Mouse (Mus musculus): ENCODE measurements around the gene Ifnk. TPM values are rescaled to one million over a fixed set of nuclear protein-coding genes. Genes with fewer than 3 reads are reported as not detected.

Ifnk gene
- polyA plus RNA-seq, 1 experiment from 2014 or later = not detected

DNA sequence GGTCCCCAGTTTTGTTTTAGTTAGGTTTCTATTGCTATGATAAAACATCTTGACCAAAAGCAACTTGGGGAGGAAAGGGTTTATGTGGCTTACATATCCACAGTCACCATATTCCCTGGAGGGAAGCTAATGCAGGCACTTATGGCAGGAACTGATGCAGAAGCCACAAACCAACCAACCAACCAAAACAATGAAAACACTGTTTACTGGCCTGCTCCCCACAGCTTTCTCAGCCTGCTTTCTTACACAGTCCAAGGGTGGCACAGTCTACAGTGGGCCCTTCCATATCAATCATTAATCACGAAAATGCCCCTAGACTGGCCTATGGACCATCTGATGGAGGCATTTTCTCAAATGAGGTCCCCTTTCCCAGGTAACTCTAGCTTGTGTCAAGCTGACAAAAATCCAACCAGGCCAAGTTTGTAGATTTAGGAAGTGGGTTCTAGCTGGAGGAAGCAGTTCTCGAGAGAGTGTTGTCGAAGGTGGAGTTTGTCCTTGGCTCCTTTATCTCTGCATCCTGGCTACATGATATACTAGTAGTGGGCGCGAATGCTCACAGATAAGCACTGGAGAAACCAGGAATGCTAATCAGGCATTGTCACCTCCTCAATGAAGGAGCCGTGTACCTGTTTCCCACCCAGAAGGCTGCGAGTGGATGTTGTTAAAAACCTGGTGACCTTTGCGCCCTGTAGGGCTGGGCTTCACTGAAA, 35.9 kb downstream of the Ifnk start:
- H3K4me1 ChIP-seq = no peaks in the 10 kb centered on the region
- ATAC-seq (ENCODE audit: insufficient number of reproducible peaks, low FRiP score, low TSS enrichment, low read depth) = no peak
- H3K27ac ChIP-seq (replicated peaks) = no peak overlapping the region
- no peaks in the 10 kb centered on the region for H3K27me3 ChIP-seq
- no peak overlapping the region for H3K9ac ChIP-seq
- H3K9me3 ChIP-seq (replicated peaks) = no peaks in the 10 kb centered on the region
- no peak overlapping the region for H3K4me3 ChIP-seq (replicated peaks)
- H3K4me2 ChIP-seq (replicated peaks) = no peak overlapping the region
- WGBS = 92% methylated on average over 8 of the region's 8 CpGs
- H3K36me3 ChIP-seq = 0 out of 2 replicates have a peak, but pooled peaks cover 3% of the 10 kb centered on the region

DNA sequence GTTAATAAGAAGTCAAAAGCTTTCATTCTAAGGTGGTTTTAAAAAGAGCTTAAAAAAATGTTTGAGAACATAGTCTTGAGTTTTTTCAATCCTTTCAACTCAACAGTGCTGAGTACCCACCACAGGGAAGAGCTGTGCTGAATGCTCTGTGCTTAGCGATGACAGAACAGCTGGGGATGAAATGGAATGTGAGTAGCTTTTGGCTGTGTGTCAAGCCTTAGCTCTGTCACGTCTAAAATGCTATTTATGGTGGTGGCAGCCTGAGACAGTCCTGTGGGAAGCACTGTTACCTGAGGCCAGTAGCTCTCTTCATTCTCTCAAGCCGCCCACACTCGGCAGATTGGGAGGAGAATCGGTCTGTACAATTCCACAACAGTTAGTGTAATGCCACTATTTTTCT, 37.9 kb downstream of the Ifnk start:
- Histone ChIP-seq H3K27me3 (no peaks in the 10 kb centered on the region), H3K4me1 (no peaks in the 10 kb centered on the region), H3K27ac (replicated peaks) (no peak overlapping the region), H3K4me3 (replicated peaks) (no peak overlapping the region), H3K9me3 (replicated peaks) (no peaks in the 10 kb centered on the region), H3K4me2 (replicated peaks) (no peak overlapping the region), H3K36me3 (0 out of 2 replicates have a peak, but pooled peaks cover 3% of the 10 kb centered on the region), H3K9ac (no peak overlapping the region)
- 64% methylated on average over 5 of the region's 5 CpGs for WGBS
- ATAC-seq (ENCODE audit: insufficient number of reproducible peaks, low FRiP score, low TSS enrichment, low read depth) = no peak

DNA sequence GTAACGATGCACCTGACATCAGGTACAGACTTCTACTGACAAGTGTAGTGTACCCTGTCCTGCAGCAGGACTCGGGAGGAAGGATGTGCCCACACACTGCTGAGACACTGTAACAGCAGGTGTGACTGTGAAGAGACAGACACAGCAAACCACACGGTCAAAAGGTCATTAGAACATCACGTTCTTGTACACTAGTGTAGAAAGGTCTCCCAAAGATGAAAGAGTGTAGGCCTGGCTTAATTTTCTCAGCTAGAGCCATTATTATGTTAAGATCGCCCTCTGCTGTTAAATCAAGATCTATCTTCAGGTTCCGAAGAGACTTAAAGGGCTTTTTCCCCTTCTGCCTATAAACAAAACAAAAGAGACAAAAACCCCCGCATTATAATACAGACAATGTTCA, 40.9 kb downstream of the Ifnk start:
- no peak for ATAC-seq (ENCODE audit: insufficient number of reproducible peaks, low FRiP score, low TSS enrichment, low read depth)
- Histone ChIP-seq H3K9ac (no peak overlapping the region), H3K9me3 (replicated peaks) (no peaks in the 10 kb centered on the region), H3K4me1 (no peaks in the 10 kb centered on the region), H3K4me2 (replicated peaks) (no peak overlapping the region), H3K4me3 (replicated peaks) (no peak overlapping the region), H3K27ac (replicated peaks) (no peak overlapping the region), H3K27me3 (no peaks in the 10 kb centered on the region), H3K36me3 (0 out of 2 replicates have a peak, but pooled peaks cover 8% of the 10 kb centered on the region)
- 43% methylated on average over 7 of the region's 7 CpGs for WGBS

DNA sequence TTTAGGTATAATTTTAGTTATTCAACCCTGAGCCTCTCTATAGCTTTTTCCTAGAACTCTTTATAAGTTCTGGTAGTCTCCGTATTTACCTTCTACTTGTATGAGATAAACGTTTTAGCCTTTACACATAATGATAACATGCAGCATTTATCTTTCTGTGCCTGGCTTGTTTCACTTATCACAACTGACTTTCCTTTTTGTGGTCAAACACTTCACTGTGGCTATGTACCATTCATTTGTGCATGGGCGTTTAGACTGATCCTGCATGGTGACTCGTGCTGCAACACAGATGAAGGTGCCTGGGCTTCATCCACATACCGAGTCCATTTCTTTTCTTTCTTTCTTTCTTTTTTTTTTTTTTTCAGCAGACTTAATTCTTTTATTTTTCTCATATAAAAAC, 49.8 kb downstream of the Ifnk start:
- Histone ChIP-seq H3K9ac (no peak overlapping the region), H3K4me2 (replicated peaks) (no peak overlapping the region), H3K4me1 (no peaks in the 10 kb centered on the region), H3K9me3 (replicated peaks) (no peaks in the 10 kb centered on the region), H3K4me3 (replicated peaks) (no peak overlapping the region), H3K27ac (replicated peaks) (no peak overlapping the region), H3K36me3 (peaks cover 39% of the 10 kb centered on the region), H3K27me3 (no peaks in the 10 kb centered on the region)
- no peak for ATAC-seq (ENCODE audit: insufficient number of reproducible peaks, low FRiP score, low TSS enrichment, low read depth)
- WGBS = 93% methylated on average over 5 of the region's 5 CpGs

Other genes with a start within 250 kb of the Ifnk start
- 11.1 and 12.5 TPM in 2 replicates for gene Mob3b, start 5.4 kb downstream of the Ifnk start, polyA plus RNA-seq (2015; fragmentation: Nextera tagmentation; extraction: Ambion mirVana)
- gene C9orf72, start 74.1 kb downstream of the Ifnk start, polyA plus RNA-seq (2015; fragmentation: Nextera tagmentation; extraction: Ambion mirVana) = 13.0 and 15.4 TPM in 2 replicates